Mouse (Mus musculus) regulatory T cell (primary cell): ENCODE data around the gene Pard3b.

Experiments used
- in situ Hi-C: fragments of 300-600 bp; cut with MboI, MseI; formaldehyde crosslinking; loops from one replicate; pipeline ENCODE4 v1.15.1; 2025; ENCODE audit warnings: high pct_unique_total_duplicates

The Pard3b gene

DNA sequence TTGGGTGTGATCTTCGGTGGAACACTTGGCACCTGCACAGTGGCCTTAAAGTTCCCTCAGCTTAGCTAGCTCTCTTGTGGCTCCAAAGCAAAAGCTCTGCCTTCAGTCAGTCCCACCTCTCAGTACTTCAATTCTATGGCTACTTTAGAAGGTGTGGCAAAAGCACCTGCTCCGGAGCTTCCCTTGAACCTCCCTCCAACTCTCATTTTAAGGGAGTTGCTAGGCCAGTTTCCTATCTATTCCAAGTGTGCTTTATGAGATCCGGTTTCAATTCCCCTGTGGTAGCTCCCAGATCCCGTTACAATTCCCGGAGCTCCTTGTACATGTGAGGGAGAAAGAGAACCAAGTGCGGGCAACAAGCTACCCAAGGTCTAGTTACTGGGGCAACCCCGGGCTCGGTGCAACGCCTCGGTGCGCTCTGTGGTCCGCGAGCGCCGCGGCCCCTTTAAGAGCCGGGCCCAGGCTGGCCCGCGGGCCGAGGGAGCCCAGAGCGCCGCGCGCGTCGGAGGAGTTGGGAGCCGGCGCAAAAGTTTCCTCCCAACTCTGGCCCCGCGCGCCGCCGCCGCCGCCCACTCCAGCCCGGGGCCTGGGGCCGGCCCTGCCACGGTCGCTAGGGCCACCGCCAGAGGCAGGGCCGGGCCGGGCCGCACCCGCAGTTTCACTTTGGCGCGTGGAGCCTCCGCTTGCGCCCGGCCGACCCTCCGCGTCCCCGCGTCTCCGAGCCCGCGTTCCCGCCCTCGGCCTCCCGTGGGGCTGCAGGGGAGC is at the start of gene Pard3b:
Pard3b (plus strand) TSS at position 478 of the 765 bp plus-strand sequence.
- in situ Hi-C loops, result loop anchor here (25.0 kb wide), 1 partner anchor 826 kb away; no protein-coding TSS in a partner anchor

- in situ Hi-C loops, result no loop called here
Observed at GRCm38 (mm10) chr1:61616176-61616575, 22.4 kb upstream of the Pard3b start.

DNA sequence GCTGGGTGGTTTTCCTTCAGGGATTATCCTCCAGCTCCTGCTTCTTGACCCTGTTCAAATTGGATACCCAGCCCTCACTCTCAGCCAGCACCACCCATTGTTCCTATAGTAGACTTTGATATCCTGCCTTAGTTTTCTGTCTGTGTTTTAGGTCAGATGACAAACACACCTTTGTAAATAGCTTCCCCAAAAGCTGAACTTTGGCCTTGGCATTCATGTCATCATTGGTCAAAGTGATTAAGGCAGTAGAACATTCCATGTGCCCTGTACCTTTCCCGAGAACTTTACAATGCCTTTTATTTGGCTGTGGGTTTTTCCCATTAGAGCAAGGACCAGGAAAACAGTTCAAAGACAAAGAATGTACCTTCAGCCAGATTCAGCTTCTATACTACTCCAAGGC is 18.0 kb upstream of the Pard3b start:
- in situ Hi-C loops, result no loop called here

DNA sequence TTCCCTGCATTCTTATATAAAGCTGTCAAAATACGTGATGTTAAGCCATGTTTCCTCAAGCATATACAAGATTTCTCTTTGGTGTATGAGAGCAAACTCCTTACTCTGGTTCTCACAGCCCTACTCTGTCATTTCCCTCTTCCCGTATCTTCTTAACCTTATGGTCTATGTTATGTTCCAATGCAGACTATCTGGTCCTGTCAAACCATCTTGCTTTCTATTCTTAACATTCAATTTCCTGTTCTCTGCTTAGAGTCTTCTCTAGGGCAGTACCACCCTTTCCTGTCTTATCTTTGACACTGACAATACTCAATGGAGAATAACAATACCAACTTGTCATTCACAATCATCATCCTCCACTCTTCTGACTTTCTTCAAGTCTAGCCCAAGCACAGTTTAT is 8.8 kb upstream of the Pard3b start:
- in situ Hi-C loops, result loop anchor here (25.0 kb wide), 1 partner anchor 818 kb away; no protein-coding TSS in a partner anchor

DNA sequence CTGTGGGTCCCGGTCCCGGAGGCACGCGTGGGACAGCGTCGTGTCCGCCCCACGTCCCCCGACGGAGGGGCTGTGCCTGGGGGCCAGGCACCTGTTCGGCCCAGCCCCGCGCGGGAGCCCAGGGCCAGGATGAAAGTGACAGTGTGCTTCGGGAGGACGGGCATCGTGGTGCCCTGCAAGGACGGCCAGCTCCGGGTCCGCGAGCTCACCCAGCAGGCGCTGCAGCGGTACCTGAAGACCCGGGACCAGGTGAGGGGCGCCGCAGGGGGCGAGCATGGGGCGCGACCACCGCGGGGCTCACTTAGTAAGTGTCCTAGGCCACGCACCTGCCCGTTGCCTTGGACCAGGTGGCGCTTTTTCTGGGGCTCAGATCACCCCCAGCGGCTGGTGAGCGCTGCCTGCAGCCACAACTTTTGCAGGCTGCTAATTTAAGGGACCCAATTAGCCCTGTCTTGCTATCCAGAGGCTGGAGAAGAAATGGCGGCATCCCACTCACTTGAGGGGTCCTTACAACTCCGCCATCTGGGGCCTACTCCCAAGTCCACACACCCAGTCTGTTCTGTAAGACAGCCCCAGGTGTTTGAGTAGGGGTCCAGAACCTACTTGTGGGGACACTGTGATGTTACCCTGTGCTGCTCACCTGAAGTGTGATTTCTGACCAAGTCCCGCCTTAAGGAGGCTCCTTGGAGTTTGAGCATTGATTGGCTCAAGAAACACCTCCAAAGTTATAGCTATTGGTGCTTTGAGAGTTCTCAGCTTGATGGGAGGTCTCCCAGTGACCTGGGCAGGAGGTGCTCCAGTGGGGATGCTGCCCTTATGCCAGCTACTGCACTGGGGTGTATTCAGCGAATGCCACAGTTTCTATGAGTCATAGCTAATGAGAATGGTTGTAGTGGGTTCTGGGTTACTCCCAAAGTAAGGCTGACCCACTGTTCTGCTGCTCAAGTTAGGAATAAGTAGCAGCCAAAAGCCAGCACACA is 780 bp downstream of the Pard3b start:
- in situ Hi-C loops, result loop anchor here (25.0 kb wide), 1 partner anchor 827 kb away; no protein-coding TSS in a partner anchor

DNA sequence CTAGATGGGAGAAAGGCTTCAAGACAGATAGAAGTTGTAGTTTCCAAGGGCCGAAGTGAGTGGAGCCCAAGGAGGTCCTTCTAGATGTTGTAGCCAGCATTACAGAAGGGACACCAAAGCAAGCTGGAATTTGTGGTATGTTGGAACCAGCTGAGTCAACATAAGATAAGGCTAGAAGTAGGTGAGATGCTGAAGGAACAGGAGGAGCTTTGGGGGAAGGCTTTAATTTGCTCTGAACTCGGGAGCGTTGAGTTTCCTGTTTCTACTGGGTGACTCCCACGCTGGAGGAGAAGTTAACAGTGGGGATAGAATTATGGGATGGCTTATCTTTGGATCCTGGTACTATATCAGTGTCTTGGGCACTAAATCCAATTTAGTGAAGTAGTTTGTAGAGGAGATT is 3.3 kb downstream of the Pard3b start:
- in situ Hi-C loops, result loop anchor here (25.0 kb wide), 1 partner anchor 830 kb away; no protein-coding TSS in a partner anchor

- in situ Hi-C loops, result loop anchor here (25.0 kb wide), 1 partner anchor 833 kb away; no protein-coding TSS in a partner anchor
Observed at GRCm38 (mm10) chr1:61645062-61645461, 6.4 kb downstream of the Pard3b start.

GRCm38 (mm10) chr1:61649964-61650363 is 11.3 kb downstream of the Pard3b start:
- in situ Hi-C loops, result loop anchor here (25.0 kb wide), 1 partner anchor 838 kb away; no protein-coding TSS in a partner anchor

- in situ Hi-C loops, result no loop called here
Observed at GRCm38 (mm10) chr1:61651454-61652271, 13.0 kb downstream of the Pard3b start.

GRCm38 (mm10) chr1:61657760-61658159 is 19.1 kb downstream of the Pard3b start:
- in situ Hi-C loops, result no loop called here

GRCm38 (mm10) chr1:61659931-61660330 is 21.3 kb downstream of the Pard3b start:
- in situ Hi-C loops, result no loop called here

DNA sequence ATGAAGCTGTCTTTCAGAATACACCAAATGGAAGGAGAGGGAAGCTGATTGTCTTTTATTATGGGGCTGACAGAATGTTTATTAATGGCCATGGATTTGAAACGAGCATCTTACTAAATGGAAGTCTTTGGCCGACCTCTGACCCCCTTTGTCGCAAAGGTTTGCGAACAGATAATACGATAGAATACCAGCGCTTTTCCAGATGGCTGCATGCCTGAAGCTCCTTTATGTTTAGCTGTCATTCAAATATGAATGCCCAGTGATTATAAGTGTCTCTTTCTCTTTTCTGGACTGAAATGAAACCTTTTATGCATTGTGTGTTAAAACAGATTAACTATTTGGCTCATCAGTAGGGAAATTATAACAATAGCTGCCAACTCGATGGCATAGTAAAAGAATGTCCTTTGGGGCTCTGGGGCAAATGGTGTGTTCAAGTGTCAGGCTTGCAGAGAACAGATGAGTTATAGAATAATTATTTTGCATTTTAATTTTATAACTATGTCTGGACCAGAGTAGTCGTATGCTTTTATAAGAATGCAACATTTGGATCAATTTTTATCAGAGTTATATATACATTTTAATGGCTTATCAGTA is 46.7 kb downstream of the Pard3b start:
- in situ Hi-C loops, result no loop called here

GRCm38 (mm10) chr1:61685921-61686320 is 47.3 kb downstream of the Pard3b start:
- in situ Hi-C loops, result no loop called here

DNA sequence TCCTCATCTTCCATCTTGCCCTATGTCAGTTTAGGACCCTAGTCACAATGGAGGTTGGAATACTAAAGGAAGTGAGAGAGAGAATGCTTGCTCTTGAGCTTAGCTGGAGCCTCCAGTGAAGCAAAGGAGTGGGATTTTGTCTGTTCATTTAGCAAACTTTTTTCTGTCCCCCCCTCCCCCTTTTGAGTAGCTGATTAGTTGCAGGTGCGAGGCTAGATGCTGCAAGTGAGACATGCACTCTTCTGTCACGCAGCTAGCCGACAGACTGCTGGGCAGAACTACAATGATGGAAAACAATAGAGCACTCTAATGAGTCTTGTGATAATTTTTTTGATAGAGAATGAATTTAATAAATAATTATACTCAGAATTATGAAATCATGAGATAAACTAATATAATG is 49.7 kb downstream of the Pard3b start:
- in situ Hi-C loops, result no loop called here

DNA sequence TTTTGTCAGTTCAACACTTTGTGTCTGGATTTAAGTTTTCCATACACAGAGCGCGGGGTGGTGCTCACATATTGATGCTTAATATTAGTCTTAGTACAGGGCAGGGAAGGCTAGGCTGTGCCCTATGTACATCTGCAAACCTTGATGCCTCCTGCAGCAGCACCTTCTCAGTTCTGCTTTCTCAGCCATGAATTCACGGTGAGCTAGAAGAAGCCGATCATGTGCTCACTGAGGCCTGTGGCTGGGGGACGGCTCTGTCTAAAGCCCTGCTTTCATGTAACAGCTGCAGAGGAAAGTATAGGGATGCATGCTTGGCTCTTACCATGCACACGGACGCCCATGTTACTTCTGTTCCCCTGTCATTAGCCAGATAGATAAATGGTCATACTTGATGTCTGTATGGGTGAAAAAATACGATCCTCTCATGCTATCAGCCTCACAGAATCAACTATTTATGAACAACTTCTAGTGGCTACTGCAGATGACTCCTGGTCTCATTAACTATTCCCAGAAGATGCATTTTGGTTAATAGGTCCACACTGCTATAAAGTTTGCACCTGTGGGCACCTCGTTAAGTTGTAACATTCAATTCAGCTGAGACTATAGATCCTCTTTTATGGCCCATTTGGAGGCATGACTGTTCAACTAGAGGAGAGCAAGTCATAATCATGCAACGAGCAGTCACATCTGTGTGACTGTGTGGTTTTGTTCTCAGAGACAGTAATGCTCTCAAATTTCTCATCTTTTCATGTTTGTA is 60.0 kb downstream of the Pard3b start:
- in situ Hi-C loops, result no loop called here

- in situ Hi-C loops, result no loop called here
Observed at GRCm38 (mm10) chr1:61709812-61710211, 71.2 kb downstream of the Pard3b start.

DNA sequence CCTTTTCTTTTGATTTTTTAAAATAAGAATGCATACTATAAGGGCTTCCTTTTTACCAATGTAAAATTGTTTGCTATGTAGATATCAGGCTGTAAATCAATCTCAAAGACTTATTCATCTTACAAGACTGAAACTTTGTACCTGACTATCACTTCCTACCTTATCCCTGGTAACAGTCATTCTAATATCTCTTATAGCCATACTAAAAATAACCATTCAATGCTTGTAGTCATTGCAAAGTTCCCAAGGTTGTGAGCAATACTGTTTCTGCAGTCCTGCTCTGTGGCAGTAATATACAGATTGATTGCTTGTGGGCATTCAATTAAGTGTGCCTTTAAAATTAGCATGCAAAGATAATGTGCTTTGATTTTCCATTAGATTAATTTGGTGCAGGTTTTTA is 72.9 kb downstream of the Pard3b start:
- in situ Hi-C loops, result no loop called here

DNA sequence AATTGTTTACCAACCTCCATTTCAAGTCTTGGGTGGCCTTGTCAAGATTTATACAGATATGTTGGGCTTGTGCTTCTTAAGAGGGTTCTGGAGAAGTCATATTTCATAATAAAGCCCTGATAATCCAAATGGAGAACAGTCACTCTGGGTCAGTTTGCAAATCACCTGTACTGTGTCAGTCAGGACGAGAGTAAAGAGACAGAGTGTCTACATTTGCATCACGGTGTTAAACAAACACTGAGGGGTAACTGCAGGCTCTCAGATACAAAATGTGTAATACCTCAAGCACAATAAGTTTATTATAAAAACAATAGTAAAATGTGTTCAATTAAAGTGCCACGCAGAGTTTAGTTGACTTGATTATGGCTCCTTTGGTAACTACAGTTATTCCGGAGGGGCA is 91.0 kb downstream of the Pard3b start:
- in situ Hi-C loops, result no loop called here

DNA sequence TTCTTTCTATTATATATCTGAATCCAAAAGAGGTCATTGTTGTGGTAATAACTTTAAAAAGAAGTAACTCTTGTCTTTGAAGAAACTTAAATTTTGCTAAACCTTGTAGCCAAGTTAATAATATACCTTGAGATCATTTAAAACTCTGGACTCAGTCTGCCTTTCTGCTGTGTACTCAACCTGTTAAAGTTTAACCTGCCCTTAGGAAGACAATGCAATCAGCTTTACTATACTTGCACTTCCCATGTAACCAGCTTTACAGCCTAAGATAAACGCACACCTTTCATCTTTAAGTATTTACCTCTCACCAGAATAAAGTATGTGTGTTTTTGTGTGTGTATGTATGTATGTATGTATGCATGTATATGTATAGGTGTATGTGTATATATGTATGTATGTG is 97.9 kb downstream of the Pard3b start:
- in situ Hi-C loops, result no loop called here

DNA sequence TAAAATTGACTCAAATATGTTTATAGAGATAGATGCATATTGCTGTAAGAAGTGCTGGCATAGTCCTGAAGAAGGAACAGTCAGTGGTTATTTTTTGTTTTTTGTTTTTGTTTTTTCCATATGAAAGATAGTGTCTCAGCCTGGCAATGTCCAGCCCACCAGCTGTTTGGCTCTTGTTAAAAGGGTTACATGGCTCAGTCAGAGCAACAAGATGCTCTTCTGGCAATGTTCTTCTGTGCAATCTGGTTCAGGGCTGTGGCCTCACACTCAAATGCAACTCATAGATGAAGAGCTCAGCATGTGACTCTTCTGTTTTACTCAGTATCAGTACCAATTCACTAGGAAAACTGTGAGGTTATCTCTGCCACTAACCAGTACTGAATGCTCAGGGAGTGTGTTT is 104.2 kb downstream of the Pard3b start:
- in situ Hi-C loops, result no loop called here
